Mouse (Mus musculus): ENCODE data around the gene Lemd1.

Gene Lemd1

DNA sequence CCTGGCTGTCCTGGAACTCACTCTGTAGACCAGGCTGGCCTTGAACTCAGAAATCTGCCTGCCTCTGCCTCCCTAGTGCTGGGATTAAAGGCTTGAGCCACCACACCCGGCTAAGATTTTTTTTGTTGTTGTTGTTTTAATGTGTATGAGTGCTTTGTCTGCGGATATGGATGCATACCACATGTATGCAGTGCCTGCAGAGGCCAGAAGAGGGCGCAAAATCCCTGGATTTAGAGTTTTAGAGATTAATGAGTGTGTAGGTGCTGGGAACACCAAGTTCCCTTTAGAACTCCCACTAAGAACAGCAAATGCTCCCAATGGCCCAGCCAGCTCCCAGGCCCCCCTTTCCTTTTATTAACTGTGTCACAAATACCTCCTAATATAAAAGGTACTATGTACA is 25.4 kb upstream of the Lemd1 start:
- peak; percentile 32 for DNase-seq

GRCm38 (mm10) chr1:132168115-132168767 is 23.0 kb upstream of the Lemd1 start:
- DNase-seq, result no peak

DNA sequence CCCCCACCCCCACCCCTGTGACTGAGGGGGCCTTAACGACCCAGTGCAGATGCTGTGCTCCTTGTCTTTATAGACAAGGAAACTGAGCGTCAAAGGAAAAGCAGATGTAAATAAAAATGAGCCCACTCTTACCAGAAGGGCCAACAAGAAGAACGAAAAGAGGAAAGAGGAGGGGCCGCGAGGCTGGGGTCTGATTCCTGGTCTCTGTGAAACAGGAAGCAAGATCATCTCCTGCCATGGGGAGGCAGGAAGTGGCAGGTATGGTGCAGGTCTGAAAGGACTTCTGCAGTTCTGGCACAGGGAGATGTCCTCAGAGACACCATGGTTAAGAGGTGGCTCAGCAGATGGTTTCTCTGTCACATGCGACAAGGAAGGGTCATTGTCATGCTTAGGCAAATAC is 20.5 kb upstream of the Lemd1 start:
- no peak for DNase-seq

GRCm38 (mm10) chr1:132171619-132172018 is 19.6 kb upstream of the Lemd1 start:
- no peak for DNase-seq

DNA sequence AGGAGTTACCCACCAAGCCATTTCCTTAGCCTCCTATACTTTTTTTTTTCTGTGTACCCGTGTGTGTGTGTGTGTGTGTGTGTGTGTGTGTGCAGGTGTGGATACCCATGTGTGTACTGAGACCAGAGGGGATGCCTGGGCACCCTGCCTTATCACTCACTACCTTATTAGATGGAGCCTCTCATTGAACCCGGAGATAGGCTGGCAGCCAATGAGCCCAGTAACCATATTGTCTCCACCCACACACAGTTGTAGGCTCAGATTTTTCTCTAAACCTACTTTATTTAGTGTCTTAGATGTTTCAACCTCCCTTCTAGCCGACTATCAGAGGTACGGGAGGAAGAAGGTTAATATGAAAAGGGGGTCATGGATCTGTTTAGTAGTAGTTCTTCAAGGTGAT is 4.9 kb upstream of the Lemd1 start:
- no peak for DNase-seq

GRCm38 (mm10) chr1:132188442-132189066 is 2.7 kb upstream of the Lemd1 start:
- DNase-seq, result no peak

DNA sequence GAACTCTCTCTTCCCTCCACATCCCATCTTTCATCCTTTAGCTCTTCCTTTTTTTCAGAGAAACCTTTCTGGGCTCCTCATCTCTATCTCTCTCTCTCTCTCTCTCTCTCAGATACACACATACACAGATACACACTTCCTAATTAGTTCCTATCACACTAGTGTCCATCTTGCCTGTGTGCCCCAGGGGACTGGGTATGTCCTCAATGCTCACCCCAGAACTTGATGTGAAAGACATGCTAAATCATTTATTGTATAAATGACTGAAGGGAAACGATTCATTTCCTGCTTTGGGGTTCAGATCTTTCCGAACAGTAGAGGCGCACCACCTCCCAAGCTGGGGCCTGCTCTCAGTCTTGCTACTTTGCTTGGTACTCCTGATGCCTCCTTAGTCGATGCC is 2.0 kb upstream of the Lemd1 start:
- DNase-seq, result no peak

GRCm38 (mm10) chr1:132190040-132190513 is 1.2 kb upstream of the Lemd1 start:
- DNase-seq, result peak; percentile 24

DNA sequence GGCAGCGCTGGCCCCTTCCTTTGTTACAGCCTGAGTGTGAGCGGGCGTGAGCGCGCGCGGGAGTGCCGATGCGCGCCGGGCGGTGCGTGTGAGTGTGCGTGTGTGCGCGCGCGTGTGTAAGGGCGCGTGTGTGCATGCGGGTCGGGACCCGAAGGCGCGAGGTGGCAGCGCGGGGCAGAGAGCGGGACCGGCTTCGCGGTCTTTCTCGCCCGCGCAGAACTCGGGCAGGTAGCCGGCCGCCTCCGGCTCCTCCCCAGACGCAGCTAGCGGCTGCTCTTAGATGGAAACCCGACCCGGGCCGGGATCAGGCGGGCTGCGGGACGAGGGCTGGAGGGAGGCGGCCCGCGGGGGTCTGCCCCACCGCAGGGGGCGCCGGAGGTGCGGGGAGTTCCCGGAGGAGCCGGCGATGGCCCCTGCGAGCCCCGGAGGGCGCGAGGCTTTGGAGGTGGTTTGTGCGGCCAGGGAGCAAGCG is 574 bp upstream of the Lemd1 start:
- DNase-seq, result no peak

DNA sequence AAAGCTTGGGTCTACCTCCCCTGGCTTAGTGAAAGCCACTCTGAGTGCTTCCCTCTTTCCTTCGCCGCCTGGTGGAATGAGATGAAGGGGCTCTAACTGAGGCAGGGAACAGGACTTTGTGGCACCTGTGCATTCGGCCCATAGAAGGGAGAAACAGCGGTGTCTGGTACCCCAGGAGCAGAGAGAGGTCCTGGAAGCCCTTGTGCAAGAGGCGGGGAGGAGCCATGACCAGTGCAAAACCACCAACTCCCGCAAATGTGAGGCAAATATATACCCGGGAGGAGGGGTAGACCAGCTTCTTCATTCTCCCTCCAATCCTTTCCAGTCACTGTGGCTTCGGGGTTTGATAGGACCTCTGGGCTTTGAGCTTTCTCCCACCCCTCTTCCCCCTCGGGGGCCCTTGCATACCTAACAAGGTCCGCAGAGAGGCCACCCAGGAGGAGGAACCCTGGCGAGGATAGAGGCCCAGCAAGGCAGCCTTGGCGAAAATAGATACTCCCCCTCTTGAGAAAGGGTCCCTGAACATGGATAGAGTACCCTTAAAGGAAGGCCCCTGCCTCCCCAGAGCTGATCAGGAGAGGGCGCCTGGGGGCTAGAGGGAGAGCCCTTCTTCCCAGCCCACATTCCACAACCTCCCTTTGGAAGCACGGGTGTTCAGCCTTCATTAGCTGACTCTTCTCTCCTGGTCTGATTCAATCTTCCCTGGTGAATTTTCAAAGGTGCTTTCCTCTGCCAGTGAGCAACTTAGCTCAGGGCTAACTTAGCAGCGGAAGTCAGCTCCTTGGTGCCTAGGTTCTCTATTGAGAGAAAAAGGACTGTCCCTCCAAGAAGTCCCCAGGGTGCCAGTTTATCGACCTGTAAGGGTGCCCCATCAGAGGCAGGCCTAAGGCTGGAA is 802 bp downstream of the Lemd1 start:
- DNase-seq, result no peak

- DNase-seq, result no peak
These were observed 2.6 kb downstream of the Lemd1 start for GRCm38 (mm10) chr1:132193806-132194205.

DNA sequence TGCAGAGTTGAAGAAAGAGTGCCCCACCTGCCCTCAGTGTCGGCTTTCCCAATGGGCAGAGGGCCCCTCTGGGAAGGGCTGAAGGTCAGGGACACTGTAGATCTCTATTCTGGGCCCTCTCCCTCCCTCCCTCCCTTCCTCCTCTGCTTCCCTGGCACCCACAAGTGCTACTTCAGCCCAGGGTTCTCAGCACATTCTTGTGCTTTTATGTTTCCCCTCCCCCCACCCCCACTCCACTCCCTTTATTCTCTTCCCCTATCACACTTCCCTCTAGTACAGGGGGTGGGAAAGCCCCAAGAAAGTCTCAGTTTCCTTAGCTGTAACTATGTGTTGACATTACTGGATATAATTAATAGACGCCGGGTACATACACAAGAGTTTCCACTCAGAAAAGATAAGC is 3.4 kb downstream of the Lemd1 start:
- no peak for DNase-seq

DNA sequence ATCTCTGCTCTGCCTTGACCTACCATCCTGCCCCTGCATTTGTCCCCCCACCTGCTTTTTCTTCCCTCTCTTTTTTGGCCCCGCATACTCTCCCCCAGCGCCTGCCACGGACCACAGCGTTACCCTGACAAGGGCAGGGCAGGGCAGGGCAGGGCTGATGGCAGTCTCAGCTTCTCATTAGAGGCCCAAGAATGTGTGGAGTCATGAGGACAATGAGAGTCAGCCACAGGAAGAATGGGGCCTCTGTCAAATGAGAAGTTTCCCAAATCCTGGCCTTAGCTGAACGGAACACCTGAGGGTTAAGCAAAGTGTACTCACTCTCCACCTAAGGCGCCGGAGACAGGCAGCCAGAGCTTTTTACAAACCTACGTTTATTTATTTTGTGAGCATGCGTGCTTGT is 3.9 kb downstream of the Lemd1 start:
- no peak for DNase-seq

DNA sequence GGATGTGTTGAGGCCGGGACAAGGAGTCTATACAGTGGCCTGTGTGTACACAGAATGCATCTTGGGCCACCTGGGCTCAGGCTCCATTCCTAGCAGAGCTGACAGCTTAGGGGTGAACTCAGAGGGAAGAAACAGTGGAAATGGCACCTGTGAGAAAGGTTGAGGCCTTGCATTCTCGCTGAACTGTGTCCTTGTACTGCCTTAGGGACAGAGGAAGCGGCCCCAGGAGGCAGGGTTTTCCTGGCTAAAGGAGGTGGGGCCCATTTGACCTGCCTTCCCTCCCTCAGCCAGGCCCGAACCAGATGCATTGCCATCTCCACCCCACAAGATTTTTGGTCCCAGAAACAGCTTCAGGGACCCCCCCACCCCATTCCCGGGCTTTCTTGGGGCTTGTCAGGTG is 4.5 kb downstream of the Lemd1 start:
- no peak for DNase-seq

DNA sequence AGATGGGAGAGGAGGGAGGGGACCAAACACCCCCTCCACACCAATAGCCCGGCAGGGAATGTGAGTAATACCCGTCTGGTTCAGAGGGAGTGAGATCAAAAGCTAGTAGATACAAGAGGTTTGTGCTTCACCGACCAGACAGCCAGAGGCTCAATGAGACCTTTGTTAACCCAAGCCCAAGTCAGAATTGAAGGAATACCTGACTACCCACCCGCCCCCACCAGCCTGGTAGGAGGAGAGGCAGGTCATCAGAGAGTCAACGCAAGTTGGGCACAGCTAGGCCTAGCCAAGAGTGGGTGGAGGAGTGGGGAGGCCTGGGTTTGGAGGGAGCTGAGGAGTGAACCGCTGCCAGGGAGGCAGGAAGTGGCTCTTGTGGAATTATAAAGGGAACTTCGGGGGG is 5.1 kb downstream of the Lemd1 start:
- DNase-seq, result no peak

DNA sequence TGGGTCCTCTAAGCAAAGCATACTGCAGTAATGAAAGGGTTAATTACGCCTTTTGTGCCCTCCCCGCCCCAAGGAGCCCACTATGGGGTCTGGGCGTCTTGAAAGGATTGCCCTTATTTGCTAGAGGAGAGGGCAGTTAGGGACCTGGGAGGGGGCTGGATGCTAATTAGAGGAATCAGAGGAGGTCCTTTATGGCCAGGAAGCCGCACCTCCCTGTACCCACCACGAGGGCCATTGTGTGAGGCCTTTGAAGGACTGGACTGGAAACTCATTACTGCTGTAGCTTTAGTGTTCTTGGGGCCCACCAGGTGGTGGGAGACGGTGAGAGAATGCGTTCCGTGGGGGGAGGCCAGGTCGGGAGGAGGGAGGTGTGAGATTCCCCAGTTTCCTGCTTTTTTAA is 6.4 kb downstream of the Lemd1 start:
- no peak for DNase-seq

GRCm38 (mm10) chr1:132198401-132199071 is 7.3 kb downstream of the Lemd1 start:
- DNase-seq, result no peak

- DNase-seq, result no peak
These were observed 8.0 kb downstream of the Lemd1 start for GRCm38 (mm10) chr1:132199244-132199643.

DNA sequence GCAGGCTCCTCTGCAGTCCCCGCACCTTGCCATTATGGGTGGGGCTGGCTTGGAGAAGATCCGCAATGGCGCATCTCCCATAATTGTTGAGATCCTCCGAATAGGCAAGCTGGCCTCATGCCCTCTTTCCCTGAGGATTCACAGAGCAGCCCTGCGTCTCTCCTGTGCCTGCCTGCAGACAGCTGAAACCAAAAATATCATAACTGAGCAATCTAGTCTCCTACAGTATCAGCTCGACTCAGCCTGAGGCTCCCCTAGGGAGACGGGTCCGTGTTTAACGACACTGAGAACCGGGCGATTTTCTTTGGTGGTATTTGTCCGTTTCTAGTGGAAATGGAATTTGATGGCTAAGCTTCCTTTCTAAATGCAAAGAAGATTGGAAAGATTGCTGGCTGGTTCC is 8.7 kb downstream of the Lemd1 start:
- DNase-seq, result no peak

- no peak for DNase-seq
These were observed 9.6 kb downstream of the Lemd1 start for GRCm38 (mm10) chr1:132200562-132201510.

DNA sequence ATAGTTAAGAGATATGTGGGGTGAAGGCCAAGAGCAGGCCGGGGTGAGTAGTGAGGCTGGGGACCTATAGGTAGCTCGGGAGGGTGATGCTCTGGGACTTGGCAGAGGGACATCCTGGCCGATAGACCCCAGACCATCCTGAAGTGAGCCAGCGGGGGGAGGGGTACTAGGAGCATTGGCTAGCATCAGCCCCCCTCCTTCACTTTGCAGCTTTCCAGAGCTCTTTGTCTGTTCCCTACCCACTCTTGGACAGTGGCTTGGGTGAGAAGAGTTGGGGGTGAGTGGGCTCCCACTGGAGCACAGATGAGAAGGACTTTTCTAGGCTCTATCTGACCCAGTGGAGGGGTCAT is 10.3 kb downstream of the Lemd1 start:
- no peak for DNase-seq

GRCm38 (mm10) chr1:132201936-132202335 is 10.7 kb downstream of the Lemd1 start:
- DNase-seq, result no peak

All from lung, postnatal 36 days (tissue).